Mouse (Mus musculus) hematopoietic multipotent progenitor cell, adult 10-12 weeks (in vitro differentiated cells): ENCODE measurements around the gene Prc1. TPM values are rescaled to one million over a fixed set of nuclear protein-coding genes. Genes with fewer than 3 reads are reported as not detected.

Experiments
- polyA plus RNA-seq: library from polyadenylated mRNA; stranded (reverse); fragments of >175 nt; gene quantifications from 2 replicates; pipeline ENCODE4 v1.2.3, GENCODE M21; 2012; ENCODE audit warnings: low replicate concordance

Prc1 gene
- 3.1 and 6.8 TPM in 2 replicates for polyA plus RNA-seq

DNA sequence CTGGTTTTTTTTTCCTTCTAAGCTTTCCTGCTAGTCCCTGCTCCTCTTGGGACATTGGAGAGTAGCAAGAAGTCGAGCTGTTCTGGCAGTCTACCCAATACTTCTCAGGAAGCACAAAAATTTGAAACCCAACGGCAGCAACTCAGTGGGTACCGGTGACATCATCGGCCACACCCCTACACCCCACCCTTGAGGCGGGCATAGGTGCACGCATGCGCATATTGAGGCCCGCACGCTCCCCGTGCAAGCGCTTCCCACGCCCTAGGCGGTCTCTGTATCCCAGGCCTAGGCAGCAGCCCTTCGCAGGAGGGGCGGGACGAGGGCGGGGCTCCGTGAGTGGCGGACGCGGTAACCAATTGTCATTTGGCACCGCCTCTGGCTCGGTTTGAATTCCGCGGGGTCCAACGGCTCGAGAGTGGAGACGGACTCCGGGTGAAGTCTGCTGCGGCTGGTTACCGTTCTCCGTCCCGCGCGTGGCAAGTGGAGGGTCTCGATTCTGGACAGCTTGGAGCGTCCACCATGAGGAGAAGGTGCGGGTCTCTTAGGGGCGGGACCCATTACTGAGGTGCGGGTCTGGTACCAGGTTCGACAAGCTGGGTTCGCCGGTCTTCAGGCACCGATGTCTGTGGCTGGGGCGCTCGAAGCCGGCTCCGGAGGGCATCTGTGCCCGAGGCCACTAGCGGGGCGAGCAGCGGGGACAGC lies at the start of gene Prc1:
Prc1 (plus strand) TSS at position 389 of the 702 bp plus-strand sequence.

DNA sequence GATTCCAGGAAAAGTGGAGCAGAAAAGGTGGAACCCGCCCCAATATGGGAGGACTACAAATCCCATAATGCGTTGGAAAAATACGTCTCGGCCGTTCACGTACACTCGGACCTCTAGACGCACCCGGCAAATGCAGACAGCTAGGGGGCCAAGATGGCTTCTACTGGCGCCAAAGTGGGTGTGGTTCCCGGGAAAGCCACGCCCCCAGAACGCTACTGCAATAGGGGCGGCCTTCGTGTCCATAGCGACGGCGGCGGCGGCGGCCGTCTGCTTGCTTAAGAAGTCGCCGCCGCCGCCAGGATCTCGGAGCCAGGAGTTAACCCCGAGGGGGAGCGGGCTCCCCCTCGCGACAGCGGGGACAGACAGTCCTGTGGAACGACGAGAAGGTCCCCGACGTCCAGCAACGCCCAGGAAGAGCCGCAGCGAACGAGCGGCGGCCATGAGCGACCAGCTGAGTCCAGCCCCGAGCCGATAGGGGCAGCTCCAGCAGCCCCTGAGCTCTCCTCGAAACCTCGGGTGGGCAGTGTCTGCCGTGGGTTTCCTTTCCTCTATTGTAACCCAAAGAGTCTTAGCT lies 48.0 kb upstream of the Prc1 start, which contains the start of gene Ttll13:
Ttll13 (plus strand) TSS at position 229 of the 574 bp plus-strand sequence.

DNA sequence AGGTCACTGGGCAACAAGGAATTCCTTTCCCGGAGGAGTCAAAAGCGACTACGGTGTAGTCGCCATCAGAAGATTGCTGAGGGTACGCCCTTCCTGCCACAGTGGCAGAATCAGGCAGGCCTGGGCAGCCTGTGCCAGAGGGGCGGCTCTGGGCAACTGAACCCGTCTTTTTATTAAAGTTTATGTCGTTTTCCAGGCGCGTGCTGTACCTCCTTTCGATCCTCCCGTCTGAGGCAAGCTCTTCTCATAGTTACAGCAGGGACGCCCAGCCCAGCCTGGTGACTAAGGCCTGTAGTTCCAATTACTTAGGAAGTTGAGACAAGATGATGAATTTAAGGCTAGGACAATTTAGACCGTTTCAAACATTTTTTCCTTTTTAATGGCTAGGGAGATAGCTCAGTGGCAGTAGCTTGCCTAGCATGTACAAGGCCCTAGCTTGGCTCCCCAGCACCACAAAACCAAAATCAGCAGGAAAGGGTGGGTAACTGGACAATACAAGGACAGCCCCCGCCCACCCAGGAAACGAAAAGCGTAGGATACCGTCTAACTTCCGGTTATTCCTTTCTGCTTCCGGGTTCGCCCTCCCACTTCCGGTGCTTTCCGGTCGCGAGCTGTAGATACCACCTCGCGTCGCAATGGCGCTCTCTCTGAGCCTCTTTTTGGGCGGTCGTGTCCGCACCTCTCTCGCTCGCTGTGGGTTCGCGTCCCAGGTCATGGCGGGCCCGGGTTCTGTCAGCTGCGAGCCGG lies 33.5 kb upstream of the Prc1 start, which contains the start of gene Ngrn:
Ngrn (plus strand) TSS at position 591 of the 747 bp plus-strand sequence.

DNA sequence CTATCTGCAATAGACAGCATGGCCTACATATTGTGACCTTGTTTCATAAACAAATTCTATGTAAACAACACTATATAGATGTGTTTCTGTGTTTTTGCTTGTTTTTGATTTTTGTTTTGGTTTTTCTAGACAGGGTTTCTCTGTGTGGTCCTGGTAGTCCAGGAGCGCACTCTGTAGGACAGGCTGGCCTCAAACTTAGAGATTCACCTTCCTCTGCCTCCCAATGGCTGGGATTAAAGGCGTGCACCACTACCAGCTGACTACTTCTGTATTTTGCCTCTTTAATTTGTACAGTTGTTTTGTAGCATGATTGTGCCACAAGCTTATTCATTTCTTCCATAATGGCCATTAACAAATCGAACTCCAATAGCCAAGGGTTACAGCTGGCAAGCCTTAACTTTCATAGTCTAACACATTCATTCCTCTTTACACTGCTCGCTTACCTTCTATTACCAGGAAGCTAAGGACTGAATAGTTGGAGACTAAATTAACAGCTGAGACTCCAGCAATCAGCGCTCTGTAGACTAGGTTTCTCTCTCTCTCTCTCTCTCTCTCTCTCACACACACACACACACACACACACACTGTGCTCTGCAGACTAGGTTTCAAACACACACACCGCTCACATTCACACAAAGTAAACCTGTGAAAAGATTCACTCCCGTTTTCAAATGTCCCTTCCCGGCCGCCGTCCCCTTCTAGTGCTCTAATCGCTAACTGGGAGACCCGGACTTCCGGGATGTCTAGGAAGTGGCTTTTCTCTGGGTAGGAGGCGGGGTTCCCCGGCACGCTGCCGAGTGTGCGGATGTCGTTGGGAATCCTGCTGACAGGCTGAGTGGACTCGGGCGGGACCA lies 25.1 kb upstream of the Prc1 start, which contains the start of gene Vps33b:
Vps33b (plus strand) TSS at position 753 of the 854 bp plus-strand sequence.

DNA sequence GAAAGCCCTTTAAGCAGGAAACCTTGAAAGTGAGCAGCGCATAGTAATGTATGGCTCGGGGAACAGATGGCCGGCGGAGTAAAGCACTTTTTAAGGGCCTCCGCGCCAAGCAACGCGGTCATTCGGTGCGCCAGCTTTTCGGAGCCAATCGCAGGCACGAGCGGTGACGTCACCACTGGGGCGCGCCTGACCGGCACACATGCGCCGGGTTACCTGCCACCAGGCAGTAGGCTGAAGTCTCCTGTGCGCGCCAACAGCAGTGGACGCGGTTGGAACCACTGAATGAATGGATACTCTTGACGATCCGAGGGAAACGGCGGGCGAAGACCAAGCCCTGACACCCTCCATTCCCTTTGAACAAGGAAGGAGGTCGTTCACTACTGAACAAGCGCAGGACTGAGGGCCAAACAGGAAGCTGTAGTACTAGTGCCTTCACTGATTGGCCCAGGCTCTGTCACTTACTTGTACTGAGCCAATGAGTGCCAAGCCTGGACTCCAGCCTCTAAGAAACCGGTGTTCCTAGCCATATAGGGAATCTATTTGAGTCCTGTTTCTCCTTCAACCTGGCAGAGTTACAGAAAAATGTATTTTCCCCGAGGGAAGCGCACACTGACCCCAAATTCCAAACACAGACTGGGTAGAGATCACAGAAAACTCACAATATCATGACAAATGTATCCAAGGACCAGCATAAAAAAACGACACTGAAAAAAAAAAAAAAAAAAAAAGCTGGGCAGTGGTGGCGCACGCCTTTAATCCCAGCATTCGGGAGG lies 30.0 kb downstream of the Prc1 start, which contains the start of gene Rccd1:
Rccd1 (minus strand) TSS at position 412 of the 773 bp plus-strand sequence.

DNA sequence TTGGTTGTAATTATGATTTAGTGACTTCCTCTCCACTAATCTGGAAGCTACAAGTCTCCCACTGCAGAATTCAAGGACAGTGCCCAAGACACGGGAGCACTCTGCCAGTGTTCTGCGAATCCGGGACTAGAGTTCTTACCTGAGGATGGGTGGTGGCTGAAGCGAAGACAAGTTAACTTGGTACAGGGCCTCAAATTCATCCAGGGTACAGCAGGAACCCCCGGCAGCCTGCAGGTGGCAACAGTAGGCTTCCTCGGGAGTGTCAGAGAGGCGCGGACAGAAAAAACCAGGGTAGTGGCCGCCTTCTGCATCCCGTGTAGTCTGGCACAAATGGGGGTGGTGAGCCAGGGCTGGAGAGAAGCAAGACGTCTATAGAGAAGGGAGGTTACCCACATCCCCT lies 46.5 kb downstream of the Prc1 start, which contains the start of gene Unc45a:
Unc45a (minus strand) TSS at position 213 of the 400 bp plus-strand sequence.

DNA sequence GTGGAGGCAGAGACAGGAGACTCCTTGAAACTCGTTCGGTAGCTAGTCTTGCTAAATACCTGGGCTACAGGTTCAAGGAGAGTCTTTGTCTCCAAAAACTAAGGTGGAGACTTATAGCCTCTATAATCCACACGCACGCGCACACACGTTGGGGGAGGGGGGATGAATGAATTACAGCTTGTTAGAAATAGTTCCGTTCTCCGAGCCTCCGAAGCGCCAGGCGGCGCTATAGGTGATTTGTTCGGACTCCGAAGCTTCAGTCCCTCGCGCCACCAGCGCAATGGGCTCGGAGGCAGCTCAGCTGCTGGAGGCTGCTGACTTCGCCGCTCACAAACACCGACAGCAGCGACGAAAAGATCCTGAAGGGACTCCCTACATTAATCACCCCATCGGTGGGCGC lies 48.6 kb downstream of the Prc1 start, which contains the start of gene Hddc3:
Hddc3 (plus strand) TSS at position 247 of the 400 bp plus-strand sequence.

Other genes starting within 250 kb of the Prc1 start
- gene Idh2, start 179.1 kb upstream of the Prc1 start, polyA plus RNA-seq = 31.8 and 47.9 TPM in 2 replicates
- gene Sema4b, start 107.6 kb upstream of the Prc1 start, polyA plus RNA-seq = 37.1 and 63.3 TPM in 2 replicates
- gene Cib1, start 61.6 kb upstream of the Prc1 start, polyA plus RNA-seq = 47.8 and 50.0 TPM in 2 replicates
- 5.4 and 5.7 TPM in 2 replicates for gene Gdpgp1, start 61.6 kb upstream of the Prc1 start, polyA plus RNA-seq
- gene Ttll13, start 48.1 kb upstream of the Prc1 start, polyA plus RNA-seq = 0.36 and 0.59 TPM in 2 replicates
- gene Ngrn, start 33.2 kb upstream of the Prc1 start, polyA plus RNA-seq = 34.1 and 46.5 TPM in 2 replicates
- 4.3 and 5.5 TPM in 2 replicates for gene Vps33b, start 24.8 kb upstream of the Prc1 start, polyA plus RNA-seq
- gene Rccd1, start 30.0 kb downstream of the Prc1 start, polyA plus RNA-seq = 8.7 and 20.1 TPM in 2 replicates
- 81.4 and 176 TPM in 2 replicates for gene Unc45a, start 46.6 kb downstream of the Prc1 start, polyA plus RNA-seq
- 3.7 and 20.8 TPM in 2 replicates for gene Hddc3, start 48.7 kb downstream of the Prc1 start, polyA plus RNA-seq
- 81.8 and 121 TPM in 2 replicates for gene Man2a2, start 76.9 kb downstream of the Prc1 start, polyA plus RNA-seq
- 128 and 133 TPM in 2 replicates for gene Fes, start 93.5 kb downstream of the Prc1 start, polyA plus RNA-seq
- gene Furin, start 111.0 kb downstream of the Prc1 start, polyA plus RNA-seq = 77.1 and 176 TPM in 2 replicates
- gene Blm, start 240.7 kb downstream of the Prc1 start, polyA plus RNA-seq = 4.4 and 19.5 TPM in 2 replicates